Mouse (Mus musculus) MEL (cell line): Measurements from ENCODE around the gene Arpc5.

Experiments used
- BHLHE40 ChIP-seq: IDR thresholded peaks from 2 replicates; pipeline ENCODE4 v1.6.1; 2012; ENCODE audit warnings: low read depth, mild to moderate bottlenecking, inconsistent platforms, low read length, improper control_type of control experiment, borderline replicate concordance
- CHD2 ChIP-seq: IDR thresholded peaks from 2 replicates; pipeline ENCODE4 v1.6.1; 2011; ENCODE audit warnings: low read length, improper control_type of control experiment
- CTCF ChIP-seq, 3 experiments: IDR thresholded peaks in 2 of 3; conservative IDR thresholded peaks in 1 of 3; 2 replicates each; pipeline ENCODE4 v1.5.1; 2011 to 2012; ENCODE audit warnings: low read length in 3 of 3, low read depth in 2 of 3, mild to moderate bottlenecking in 2 of 3, improper control_type of control experiment in 1 of 3, inconsistent platforms in 1 of 3, mixed read lengths in 1 of 3, moderate library complexity in 1 of 3; ENCODE audit not compliant: control insufficient read depth in 1 of 3, insufficient read depth in 1 of 3, poor library complexity in 1 of 3, severe bottlenecking in 1 of 3
- ELF1 ChIP-seq: IDR thresholded peaks from 2 replicates; pipeline ENCODE4 v1.6.1; 2014; ENCODE audit warnings: low read depth, mild to moderate bottlenecking, inconsistent platforms, low read length, improper control_type of control experiment, moderate library complexity
- EP300 ChIP-seq, 2 experiments: IDR thresholded peaks; 2 replicates each; pipeline ENCODE4 v1.6.1; 2011; ENCODE audit warnings: improper control_type of control experiment in 2 of 2, low read length in 2 of 2, low read depth in 1 of 2, mild to moderate bottlenecking in 1 of 2
- NELFE ChIP-seq: IDR thresholded peaks from 2 replicates; pipeline ENCODE4 v1.6.1; 2011; ENCODE audit warnings: low read depth, low read length, improper control_type of control experiment
- POLR2A ChIP-seq, 2 experiments: IDR thresholded peaks; 2 replicates each; pipeline ENCODE4 v1.6.1; 2011 to 2012; ENCODE audit warnings: low read length in 2 of 2, mild to moderate bottlenecking in 2 of 2, control low read depth in 1 of 2, improper control_type of control experiment in 1 of 2, low read depth in 1 of 2, moderate library complexity in 1 of 2; ENCODE audit not compliant: control insufficient read depth in 1 of 2, insufficient read depth in 1 of 2, poor library complexity in 1 of 2
- USF1 ChIP-seq: IDR thresholded peaks from 2 replicates; pipeline ENCODE4 v1.6.1; 2014; ENCODE audit warnings: low read depth, mild to moderate bottlenecking, inconsistent platforms, low read length, improper control_type of control experiment, moderate library complexity
- ZNF384 ChIP-seq: IDR thresholded peaks from 2 replicates; pipeline ENCODE4 v1.6.1; 2012; ENCODE audit warnings: low read depth, mild to moderate bottlenecking, inconsistent platforms, low read length, improper control_type of control experiment

GRCm38 (mm10) chr1:152810533-152811439 lies 44.4 kb downstream of the Arpc5 start:
- TF ChIP-seq ZNF384 (no peak), ELF1 (no peak), CTCF (IDR thresholded peaks at IDR 0.05 in 2 of 3, conservative IDR thresholded peaks at IDR 0.05 in 1 of 3; ENCODE audit: control insufficient read depth in 1 of 3, insufficient read depth in 1 of 3, low read depth in 2 of 3, low read length in 3 of 3, poor library complexity in 1 of 3, severe bottlenecking in 1 of 3) (no peak), BHLHE40 (no peak), EP300 (IDR thresholded peaks at IDR 0.05; ENCODE audit: low read depth in 1 of 2, low read length in 2 of 2) (peak in 1 of 2 experiments; percentile 59; a peak in 3 of 4 replicates), USF1 (no peak), CHD2 (no peak), POLR2A (IDR thresholded peaks at IDR 0.05; ENCODE audit: control insufficient read depth in 1 of 2, insufficient read depth in 1 of 2, low read depth in 1 of 2, low read length in 2 of 2, poor library complexity in 1 of 2) (no peak), NELFE (no peak)
